Mouse (Mus musculus) gastrocnemius, postnatal 14 days (tissue): ENCODE data around the gene Gm4881. TPM values are rescaled to one million over a fixed set of nuclear protein-coding genes. Genes with fewer than 3 reads are reported as not detected.

Source experiments
- DNase-seq: peaks from one replicate; pipeline ENCODE4 v3.0.0; 2021; ENCODE audit warnings: mixed read lengths
- intact Hi-C: fragments of 180-260 bp; cut with DNase I; formaldehyde crosslinking; loops from one replicate; pipeline ENCODE4 v1.15.1; 2025; ENCODE audit warnings: low total_unique reads
- microRNA-seq, 2 experiments: library from miRNA; unstranded; fragments of <30 nt; microRNA quantifications; one replicate each; pipeline ENCODE4 v1.2.0; 2021
- total RNA-seq, 2 experiments: library from RNA; stranded (reverse); gene quantifications; 2 replicates each; pipeline ENCODE4 v1.2.3; 2021

Gm4881 gene
- total RNA-seq, 2 experiments from 2014 or later: not detected

GRCm38 (mm10) chr7:24882416-24883199 lies 61.7 kb downstream of the Gm4881 start:
- no peak for DNase-seq
- intact Hi-C loops: no loop called here

DNA sequence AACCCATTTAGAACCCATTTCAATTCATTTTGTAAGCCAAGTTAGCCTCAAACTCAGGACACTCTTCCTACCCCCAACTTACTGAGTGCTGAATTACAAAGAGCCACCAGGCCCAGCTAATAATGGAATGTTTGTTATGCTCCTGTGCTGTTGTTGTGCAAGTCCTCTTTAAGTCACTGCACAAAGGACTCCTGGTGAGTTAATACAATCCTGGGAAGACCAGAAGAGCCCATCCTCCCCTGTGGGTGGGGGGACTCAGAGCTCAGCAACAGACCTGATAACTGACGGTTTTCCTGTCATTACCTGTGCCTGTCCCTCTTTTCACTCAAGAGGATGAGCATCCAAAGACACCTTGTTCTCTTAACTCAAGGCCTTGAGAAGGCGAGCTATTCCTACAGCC lies 64.7 kb downstream of the Gm4881 start:
- intact Hi-C loops: no loop called here
- DNase-seq: no peak

DNA sequence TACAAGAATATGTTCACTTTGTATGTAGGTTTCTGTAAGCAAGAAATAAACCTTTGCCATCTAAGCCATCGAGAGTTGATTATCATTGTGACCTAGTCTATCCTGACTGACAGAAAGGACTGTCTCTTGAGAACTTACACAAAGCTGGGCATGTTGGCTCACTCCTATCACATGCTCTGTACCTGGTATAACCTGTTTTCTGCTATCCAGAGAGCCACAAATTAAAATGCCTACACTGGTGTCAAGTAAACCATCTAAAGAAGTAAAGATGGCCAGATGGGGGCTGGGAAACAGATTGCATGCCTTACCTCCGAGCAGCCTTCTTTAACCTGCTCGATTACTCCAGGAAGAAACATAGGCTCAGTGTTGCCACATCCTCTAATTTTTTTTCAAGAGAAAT lies 66.7 kb downstream of the Gm4881 start:
- DNase-seq: no peak
- intact Hi-C loops: no loop called here

Small RNA genes within 50 kb of the gene (microRNA-seq; reads per million reads assigned to microRNA genes)
- gene Mir7046 (0 to 1.9 reads per million in 2 experiments), gene Mir7047 (0 reads per million in 2 experiments)

Other genes with a start within 250 kb of the Gm4881 start
- not detected for gene BC049730, start 235.3 kb downstream of the Gm4881 start, total RNA-seq
- not detected for gene Gm4763, start 217.6 kb downstream of the Gm4881 start, total RNA-seq
- not detected for gene Cd177, start 184.2 kb downstream of the Gm4881 start, total RNA-seq
- gene Ceacam10, start 167.3 kb downstream of the Gm4881 start, total RNA-seq: not detected
- 1 to 10 TPM in 1 of 2 experiments, not detected in 1; 1.0 TPM for gene Gm9844, start 82.3 kb downstream of the Gm4881 start, total RNA-seq
- not detected for gene Lypd4, start 74.6 kb downstream of the Gm4881 start, total RNA-seq
- not detected for gene Dmrtc2, start 74.4 kb downstream of the Gm4881 start, total RNA-seq
- 100 to 1,000 TPM; 481 to 524 TPM for gene Rps19, start 60.1 kb downstream of the Gm4881 start, total RNA-seq
- gene Cd79a, start 47.1 kb downstream of the Gm4881 start, total RNA-seq: under 1 TPM; 0.16 to 0.23 TPM
- gene Arhgef1, start 41.6 kb downstream of the Gm4881 start, total RNA-seq: 10 to 100 TPM; 32.5 to 38.0 TPM
- gene Rabac1, start 28.3 kb upstream of the Gm4881 start, total RNA-seq: 100 to 1,000 TPM; 163 to 175 TPM
- gene Atp1a3, start 61.5 kb upstream of the Gm4881 start, total RNA-seq: under 1 TPM; 0.21 to 0.42 TPM
- 1 to 10 TPM; 3.3 to 3.9 TPM for gene Grik5, start 127.9 kb upstream of the Gm4881 start, total RNA-seq
- gene Zfp574, start 128.1 kb upstream of the Gm4881 start, total RNA-seq: 1 to 10 TPM; 5.5 to 6.3 TPM
- under 1 TPM; 0.13 to 0.35 TPM for gene Pou2f2, start 235.2 kb upstream of the Gm4881 start, total RNA-seq